Mouse (Mus musculus): Measurements from ENCODE around the gene Snx9. TPM values are rescaled to one million over a fixed set of nuclear protein-coding genes. Genes with fewer than 3 reads are reported as not detected.

Gene Snx9
- total RNA-seq, 2 experiments from 2014 or later, result 24.6 to 28.9 TPM

DNA sequence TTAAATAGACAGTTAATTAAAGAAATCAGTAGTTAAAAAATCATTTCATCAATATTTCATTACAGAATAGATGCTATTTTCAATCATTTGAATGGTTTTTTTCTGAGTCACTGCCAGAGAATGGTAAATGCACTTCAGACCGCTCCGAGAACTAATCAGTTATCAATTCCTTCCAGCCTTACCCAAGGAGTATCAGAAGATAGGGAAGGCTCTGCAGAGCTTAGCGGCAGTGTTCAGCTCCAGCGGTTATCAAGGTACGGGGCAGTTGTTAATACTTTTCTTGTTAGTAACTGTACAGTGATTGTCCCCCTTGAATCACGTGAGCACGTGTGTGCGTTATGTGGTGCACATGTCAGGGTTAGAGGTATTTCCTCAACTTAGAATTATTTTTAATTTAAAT, 80.8 kb downstream of the Snx9 start:
- no peak for DNase-seq (ENCODE audit: low spot score)

DNA sequence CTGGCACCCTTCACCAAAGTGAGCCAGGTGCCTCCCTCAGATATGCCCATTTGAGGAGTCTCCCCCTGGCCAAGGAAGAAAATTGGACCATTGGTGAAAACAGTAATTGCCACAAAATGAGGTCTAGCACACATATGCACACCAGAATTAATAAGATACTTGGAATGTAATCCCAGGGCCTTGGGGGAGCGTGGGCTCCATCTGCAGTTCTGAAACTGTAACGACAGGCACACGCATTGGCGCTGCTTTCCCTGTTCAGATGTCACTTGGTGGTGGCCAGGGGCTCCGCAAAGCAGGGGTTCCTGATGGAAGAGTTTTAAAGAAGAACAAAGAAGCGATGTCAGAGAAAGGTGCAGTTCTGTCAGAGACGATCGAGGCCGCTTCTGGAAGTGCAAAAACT, 82.2 kb downstream of the Snx9 start:
- DNase-seq (ENCODE audit: low spot score), result no peak

DNA sequence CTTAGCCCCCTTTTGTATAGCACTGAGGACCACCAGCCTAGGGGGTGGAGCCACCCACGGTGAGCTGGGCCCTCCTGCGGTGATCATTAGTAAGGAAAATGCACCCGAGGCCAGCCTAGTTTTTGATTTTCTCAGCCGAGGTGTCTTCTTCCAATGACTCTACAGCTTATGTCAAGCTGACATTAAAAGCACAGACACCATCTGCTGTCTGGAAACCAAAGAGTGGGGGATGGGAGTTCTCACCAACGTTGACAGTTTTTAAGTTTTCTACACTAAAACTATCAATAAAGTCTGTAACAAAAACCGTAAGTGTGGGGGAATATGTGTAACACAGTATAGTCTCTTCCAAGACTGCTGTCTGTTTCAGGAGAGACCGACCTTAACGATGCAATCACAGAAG, 83.1 kb downstream of the Snx9 start:
- DNase-seq (ENCODE audit: low spot score), result no peak

DNA sequence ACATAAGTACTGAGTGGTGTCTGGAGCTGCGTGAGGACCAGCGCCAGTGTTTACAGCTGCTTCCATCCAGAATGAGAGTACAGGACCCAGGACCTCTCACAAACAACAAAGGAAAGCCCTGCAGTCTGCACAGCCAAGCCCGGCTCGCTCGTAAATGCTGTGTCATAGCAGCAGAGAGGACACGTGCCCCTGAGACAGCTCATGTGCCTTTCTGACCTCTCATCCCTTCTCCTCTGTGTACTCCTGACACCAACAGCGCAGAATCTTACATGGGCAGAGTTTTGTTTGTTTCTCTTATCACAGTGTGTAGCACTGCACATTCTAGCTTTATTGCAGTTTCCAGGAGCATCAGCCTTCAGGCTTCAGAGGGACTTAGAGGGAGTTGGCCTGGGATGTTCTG, 85.6 kb downstream of the Snx9 start:
- DNase-seq (ENCODE audit: low spot score), result no peak

- DNase-seq (ENCODE audit: low spot score), result no peak
Observed at GRCm38 (mm10) chr17:5929031-5929430, 87.9 kb downstream of the Snx9 start.

DNA sequence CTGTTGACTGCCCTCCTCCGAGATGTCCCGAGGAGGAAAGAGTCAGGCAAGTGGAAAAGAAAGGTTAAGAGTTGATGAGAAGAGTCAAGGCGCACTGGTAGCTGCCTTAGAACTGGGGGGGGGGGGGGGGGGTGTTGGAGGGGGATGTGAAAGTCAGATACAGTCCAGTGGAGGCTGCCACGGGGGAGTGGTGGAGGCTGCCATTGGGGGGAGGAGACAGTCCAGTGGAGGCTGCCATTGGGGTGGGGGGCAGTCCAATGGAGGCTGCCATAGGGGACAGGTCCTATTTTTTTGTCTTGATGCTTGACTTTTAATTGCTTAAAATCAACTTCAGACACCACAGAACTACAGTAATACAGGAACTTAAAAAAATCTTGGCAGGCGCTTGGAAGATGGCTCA, 91.0 kb downstream of the Snx9 start:
- DNase-seq (ENCODE audit: low spot score), result no peak

GRCm38 (mm10) chr17:5934554-5935324, 93.6 kb downstream of the Snx9 start:
- peak; percentile 87 for DNase-seq (ENCODE audit: low spot score)

DNA sequence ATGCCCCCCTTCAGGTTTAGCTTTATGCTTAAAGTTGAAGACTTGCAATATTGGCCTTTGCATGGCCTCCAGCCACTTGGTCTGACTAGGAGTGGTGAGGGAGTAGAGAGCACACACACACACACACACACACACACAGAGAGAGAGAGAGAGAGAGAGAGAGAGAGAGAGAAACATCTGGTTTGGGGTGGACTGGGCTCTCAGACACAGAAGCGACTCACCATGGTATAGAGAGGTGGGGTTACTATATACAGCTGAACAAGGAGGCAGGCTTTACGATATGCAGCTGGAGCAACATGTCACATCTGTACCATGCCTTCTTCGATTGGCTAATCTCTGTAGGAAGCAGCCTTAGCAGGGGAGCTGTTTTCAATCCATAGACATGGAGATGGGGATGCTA, 94.6 kb downstream of the Snx9 start:
- no peak for DNase-seq (ENCODE audit: low spot score)

DNA sequence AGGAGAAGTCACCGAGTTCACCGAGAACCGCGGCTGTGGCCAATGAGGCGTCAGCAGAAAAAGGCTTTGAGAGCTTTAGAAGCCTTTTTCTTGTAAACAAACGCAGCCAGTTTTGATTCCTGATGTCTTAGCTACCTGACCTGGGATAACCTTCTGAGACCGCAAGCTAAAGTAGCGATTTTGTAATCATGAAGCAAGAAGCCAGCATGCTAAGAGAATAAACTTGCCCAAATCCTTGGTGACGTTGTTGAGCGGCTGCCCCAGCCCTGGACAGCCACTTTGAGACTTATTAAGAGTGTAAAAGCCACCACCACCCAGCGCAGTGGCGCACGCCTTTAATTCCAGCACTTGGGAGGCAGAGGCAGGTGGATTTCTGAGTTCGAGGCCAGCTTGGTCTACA, 95.1 kb downstream of the Snx9 start:
- DNase-seq (ENCODE audit: low spot score), result no peak

- no peak for DNase-seq (ENCODE audit: low spot score)
Observed at GRCm38 (mm10) chr17:5937441-5937840, 96.3 kb downstream of the Snx9 start.

DNA sequence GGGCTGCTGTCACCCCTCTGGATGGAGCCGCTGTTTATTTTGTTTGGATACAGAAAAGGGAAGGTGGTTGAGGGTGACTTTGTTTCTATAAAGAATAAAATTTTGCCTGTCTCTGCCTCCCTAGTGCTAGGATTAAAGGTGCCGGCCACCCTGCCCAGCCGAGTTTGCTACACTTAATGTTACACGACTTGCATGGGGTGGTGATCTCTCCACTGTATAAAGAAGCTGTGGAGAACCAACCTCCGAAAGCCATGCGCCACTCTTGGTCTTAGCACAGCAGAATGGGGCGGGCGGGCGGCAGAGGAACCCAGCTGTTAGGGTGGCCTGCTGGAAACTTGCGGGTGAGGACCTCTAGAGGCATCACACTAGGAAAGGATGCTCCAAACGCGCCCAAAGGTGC, 98.7 kb downstream of the Snx9 start:
- DNase-seq (ENCODE audit: low spot score), result no peak

DNA sequence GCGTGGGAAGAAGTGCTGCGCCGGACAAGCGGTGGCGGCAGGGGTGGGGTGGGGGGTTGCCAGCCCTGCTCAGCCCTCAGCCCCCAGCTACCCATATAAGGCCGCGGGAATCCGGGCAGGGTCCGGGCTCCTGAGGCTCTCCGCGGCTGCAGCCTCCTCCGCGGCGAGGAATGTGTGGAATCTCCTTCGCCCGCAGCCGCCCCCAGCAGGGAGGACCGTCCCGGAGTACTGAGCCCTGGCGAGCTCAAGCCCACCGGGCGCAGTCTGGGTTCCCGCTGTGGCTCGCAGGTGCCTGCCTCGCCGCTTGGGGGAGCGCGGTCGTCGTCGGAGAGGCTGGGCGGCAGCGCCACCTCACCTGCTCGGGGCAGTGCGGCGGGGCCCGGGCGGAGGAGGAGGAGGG, 99.7 kb downstream of the Snx9 start:
- DNase-seq (ENCODE audit: low spot score), result peak; percentile 83

- DNase-seq (ENCODE audit: low spot score), result peak; percentile 57
Observed at GRCm38 (mm10) chr17:5941230-5942043, 100.3 kb downstream of the Snx9 start, which contains the start of gene Synj2. Gene Synj2, plus strand, starts transcription at chr17:5941280.

DNA sequence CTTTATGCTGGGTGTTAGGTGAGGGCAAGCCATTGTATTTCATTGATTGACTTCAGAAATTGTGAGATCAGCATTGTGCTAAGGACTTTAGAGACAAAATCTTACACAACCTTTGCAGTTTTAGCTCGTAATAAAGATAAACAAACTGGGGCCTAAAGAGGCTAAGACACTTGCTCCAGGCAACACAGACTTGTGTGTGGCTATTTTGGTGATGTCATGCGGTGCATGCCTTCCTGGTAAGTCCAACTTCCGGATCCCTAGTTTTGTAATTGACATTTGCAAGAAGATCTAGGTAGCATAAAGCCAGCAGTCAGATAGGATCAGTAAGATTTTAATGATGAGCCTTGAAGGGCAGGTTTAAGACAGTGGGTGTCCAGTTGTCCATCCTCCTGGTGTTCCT, 101.0 kb downstream of the Snx9 start:
- DNase-seq (ENCODE audit: low spot score), result no peak

DNA sequence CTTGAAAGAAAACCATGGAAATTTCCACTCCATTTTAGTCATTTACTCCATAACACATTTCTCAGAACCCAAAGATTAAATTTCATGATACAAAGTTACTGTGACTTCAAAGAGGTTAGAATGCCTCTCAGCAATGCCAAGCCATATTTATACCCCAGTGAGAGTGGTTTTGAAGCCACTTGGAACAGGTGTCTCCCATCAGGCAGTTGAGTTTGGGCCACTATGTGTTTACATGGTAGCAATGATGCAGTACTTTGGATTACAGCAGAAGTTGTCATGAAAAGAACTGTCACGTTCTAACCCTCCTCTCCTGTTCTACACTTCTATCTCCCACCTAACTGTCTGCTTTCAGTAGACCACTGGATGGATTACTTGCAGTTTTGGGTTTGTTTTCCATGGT, 101.9 kb downstream of the Snx9 start:
- no peak for DNase-seq (ENCODE audit: low spot score)

- DNase-seq (ENCODE audit: low spot score), result no peak
Observed at GRCm38 (mm10) chr17:5947039-5947438, 105.9 kb downstream of the Snx9 start.

- DNase-seq (ENCODE audit: low spot score), result no peak
Observed at GRCm38 (mm10) chr17:5952455-5952854, 111.3 kb downstream of the Snx9 start.

GRCm38 (mm10) chr17:5956350-5957000, 115.3 kb downstream of the Snx9 start:
- no peak for DNase-seq (ENCODE audit: low spot score)

DNA sequence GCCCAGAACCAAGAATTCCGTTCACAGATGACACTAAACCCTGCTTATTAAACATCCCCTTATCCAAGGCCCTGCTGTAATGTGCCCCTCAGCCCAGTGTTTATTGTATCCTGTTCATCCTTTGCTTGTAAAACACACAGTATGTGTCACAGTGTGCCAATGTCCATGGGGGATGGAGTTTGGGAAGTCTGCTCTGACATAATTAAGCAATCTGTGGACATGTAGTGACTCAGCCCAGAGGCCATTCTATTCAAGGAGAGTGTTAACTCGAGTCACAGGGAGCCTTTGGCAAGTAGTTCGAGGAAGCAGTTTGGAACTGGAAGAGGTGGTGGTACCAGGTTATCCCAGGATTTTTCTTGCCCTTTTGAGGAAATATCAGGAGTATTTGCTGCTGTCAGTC, 116.0 kb downstream of the Snx9 start:
- no peak for DNase-seq (ENCODE audit: low spot score)

DNA sequence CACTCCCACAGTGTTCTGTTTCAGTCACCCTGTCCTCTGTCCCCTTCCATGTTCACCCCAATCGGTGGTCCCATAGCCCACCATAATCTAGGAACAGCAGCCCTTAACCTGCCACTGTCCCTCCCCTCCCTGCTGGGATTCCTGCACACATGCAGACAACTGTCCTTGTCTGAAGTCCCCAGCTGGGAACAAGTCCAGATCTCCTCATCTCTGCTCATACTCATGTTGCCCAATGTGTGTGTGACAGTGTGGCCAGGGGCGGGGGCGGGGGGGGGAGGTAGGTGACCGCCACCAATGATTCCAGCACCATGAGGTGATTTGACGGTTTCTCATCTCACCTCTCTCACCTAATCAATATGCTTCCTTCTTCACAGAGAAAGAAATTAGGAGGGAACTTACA, 117.1 kb downstream of the Snx9 start:
- DNase-seq (ENCODE audit: low spot score), result no peak

DNA sequence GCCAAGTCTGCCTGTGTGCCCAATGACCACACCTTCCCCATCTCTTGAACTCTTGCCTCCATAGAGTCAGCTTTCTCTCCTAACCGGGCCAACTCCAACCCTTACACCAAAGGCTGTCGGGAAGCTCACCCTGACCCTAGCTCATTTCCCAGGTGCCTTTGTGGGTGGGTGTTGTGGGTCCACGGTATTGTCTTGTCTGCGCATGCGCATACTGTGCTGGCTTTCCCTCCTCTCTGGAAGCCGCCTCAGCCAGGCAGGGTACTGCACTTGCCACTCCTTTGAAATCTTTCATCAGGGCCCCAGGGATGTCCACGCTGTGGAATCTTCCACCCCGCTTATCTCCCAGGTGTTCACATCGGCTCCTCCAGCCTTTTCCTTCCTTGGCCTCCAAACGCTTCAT, 117.5 kb downstream of the Snx9 start:
- no peak for DNase-seq (ENCODE audit: low spot score)

GRCm38 (mm10) chr17:5959096-5959495, 118.0 kb downstream of the Snx9 start:
- DNase-seq (ENCODE audit: low spot score), result no peak

All from gastrocnemius, adult 18-20 months (tissue).